Mouse (Mus musculus) heart, postnatal 0 days (tissue): ENCODE measurements around the gene Ttll10. TPM values are rescaled to one million over a fixed set of nuclear protein-coding genes. Genes with fewer than 3 reads are reported as not detected.

Source experiments
- ATAC-seq: fragments of 200-750 bp; cut with Nextera tagmentation; 2 replicates; pipeline ENCODE4 v1.8.0; 2017; ENCODE audit warnings: low read depth, moderate number of reproducible peaks, moderate library complexity; ENCODE audit not compliant: insufficient read depth
- DNase-seq: peaks from one replicate; pipeline ENCODE4 v3.0.0-alpha.2; 2016; ENCODE audit warnings: low spot score
- H3K27ac ChIP-seq: fragments of 300-500 bp; sonication (generic); 2 replicates; pipeline ENCODE4 v1.5.1; 2014; ENCODE audit warnings: low read depth, mild to moderate bottlenecking
- H3K27me3 ChIP-seq: fragments of 300-500 bp; sonication (generic); 2 replicates; pipeline ENCODE4 v1.6.1; 2014; ENCODE audit warnings: low read length, mixed read lengths; ENCODE audit not compliant: control insufficient read depth, insufficient read depth
- H3K36me3 ChIP-seq: fragments of 300-500 bp; sonication (generic); replicated peaks from 2 replicates; pipeline ENCODE4 v1.6.1; 2014; ENCODE audit warnings: low read length, mixed read lengths; ENCODE audit not compliant: control insufficient read depth, insufficient read depth
- H3K4me1 ChIP-seq: fragments of 300-500 bp; sonication (generic); 2 replicates; pipeline ENCODE4 v1.6.1; 2014; ENCODE audit warnings: antibody characterized with exemption; ENCODE audit not compliant: control insufficient read depth, insufficient read depth
- H3K4me2 ChIP-seq: fragments of 300-500 bp; sonication (generic); 2 replicates; pipeline ENCODE4 v1.6.1; 2014; ENCODE audit warnings: low read depth, mild to moderate bottlenecking, low read length, moderate library complexity
- H3K4me3 ChIP-seq: fragments of 300-500 bp; sonication (generic); 2 replicates; pipeline ENCODE4 v1.5.1; 2014; ENCODE audit warnings: low read depth, low read length
- H3K9ac ChIP-seq: fragments of 300-500 bp; sonication (generic); replicated peaks from 2 replicates; pipeline ENCODE4 v1.6.1; 2014; ENCODE audit warnings: low read depth, low read length, mixed read lengths
- H3K9me3 ChIP-seq: fragments of 300-500 bp; sonication (generic); replicated peaks from 2 replicates; pipeline ENCODE4 v1.6.1; 2016; ENCODE audit warnings: low read length; ENCODE audit not compliant: control insufficient read depth
- CTCF ChIP-seq: IDR thresholded peaks from 2 replicates; pipeline ENCODE4 v1.5.1; 2016; ENCODE audit warnings: antibody characterized with exemption, control low read depth, low read depth
- EP300 ChIP-seq: IDR thresholded peaks from 2 replicates; pipeline ENCODE4 v1.6.1; 2016; ENCODE audit warnings: antibody characterized with exemption, low read depth
- WGBS: fragments of 180-500 bp; shearing (Covaris S2); extraction: QIAGEN DNeasy Blood & Tissue Kit; methylation state at CpG from one replicate; pipeline ENCODE4 v1.1.7; 2014; 5-methylcytosine and 5-hydroxymethylcytosine counted together
- polyA plus RNA-seq: library from polyadenylated mRNA; unstranded; fragments of >200 nt; fragmentation: Nextera tagmentation; extraction: Ambion mirVana; gene quantifications from 2 replicates; pipeline ENCODE4 v1.2.1, GENCODE M21; 2015
- total RNA-seq: library from RNA; depleted of rRNA; stranded (reverse); fragments of >200 nt; gene quantifications from 2 replicates; pipeline ENCODE4 v1.2.3, GENCODE M21; 2014; ENCODE audit warnings: low replicate concordance

Ttll10 gene
- total and polyA plus RNA-seq, 2 experiments from 2014 or later, result not detected

DNA sequence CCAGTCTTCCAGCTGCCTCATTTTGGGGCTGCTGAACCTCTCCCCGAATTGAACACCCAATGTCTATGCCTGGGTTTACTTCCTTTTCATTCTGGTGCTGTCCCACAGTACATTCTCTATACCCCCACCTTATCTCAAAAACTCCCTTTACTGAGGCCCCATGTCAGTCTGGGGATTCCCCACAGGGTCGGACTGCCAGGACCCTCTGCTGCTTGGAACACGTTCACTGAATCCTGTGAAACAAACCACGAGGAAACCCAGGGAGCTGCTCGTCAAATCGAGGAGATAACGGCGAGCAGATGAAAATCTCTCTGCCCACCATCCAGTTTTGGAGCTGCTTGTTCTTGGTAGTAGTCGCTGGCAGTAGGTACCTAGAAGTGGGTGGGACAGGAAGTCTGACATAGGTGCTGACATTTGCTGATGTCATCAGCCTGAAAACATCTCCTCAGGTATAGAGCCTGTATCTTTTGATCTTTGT lies 37.2 kb downstream of the Ttll10 start:
- H3K4me1 ChIP-seq, result peaks cover 10% of the 10 kb centered on the region; the same call in 1 of the 2 replicates
- H3K9ac ChIP-seq, result no peak overlapping the region
- no peak overlapping the region for H3K4me2 ChIP-seq
- H3K36me3 ChIP-seq, result no peaks in the 10 kb centered on the region
- DNase-seq (no peak), ATAC-seq (no peak)
- WGBS, result 29% methylated on average over 9 of the region's 9 CpGs
- H3K4me3 ChIP-seq, result no peak overlapping the region
- H3K27ac ChIP-seq, result no peak overlapping the region
- no peak for TF ChIP-seq EP300
- TF ChIP-seq CTCF, result no peak
- H3K9me3 ChIP-seq, result no peaks in the 10 kb centered on the region
- H3K27me3 ChIP-seq, result no peaks in the 10 kb centered on the region

DNA sequence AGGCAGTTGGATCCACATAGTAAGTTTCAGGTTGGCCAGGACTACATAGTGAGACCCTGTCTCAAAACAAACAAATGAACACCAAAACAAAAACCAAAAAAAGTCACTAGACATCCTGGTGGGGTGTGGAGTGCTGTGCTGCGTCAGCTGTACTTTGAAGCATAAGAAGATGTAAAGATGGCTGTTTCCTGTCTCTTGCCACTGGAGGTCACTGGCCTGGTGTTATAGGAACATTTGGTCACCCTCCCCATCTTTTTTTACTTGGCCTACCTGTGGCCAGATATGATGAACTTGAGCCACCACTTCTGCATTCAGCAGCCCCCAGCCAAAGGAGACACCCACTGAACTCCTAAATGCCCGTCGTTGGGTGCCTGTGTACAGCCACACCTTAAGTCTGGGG lies 37.8 kb downstream of the Ttll10 start:
- Histone ChIP-seq H3K9me3 (no peaks in the 10 kb centered on the region), H3K36me3 (0 out of 2 replicates have a peak, but pooled peaks cover under 1% of the 10 kb centered on the region), H3K27ac (no peak overlapping the region), H3K9ac (no peak overlapping the region), H3K27me3 (no peaks in the 10 kb centered on the region), H3K4me3 (no peak overlapping the region), H3K4me1 (peaks cover 9% of the 10 kb centered on the region; the same call in 1 of the 2 replicates), H3K4me2 (no peak overlapping the region)
- no peak for TF ChIP-seq EP300
- no peak for TF ChIP-seq CTCF
- no peak for ATAC-seq
- DNase-seq, result no peak
- WGBS, result 58% methylated on average over 3 of the region's 3 CpGs

DNA sequence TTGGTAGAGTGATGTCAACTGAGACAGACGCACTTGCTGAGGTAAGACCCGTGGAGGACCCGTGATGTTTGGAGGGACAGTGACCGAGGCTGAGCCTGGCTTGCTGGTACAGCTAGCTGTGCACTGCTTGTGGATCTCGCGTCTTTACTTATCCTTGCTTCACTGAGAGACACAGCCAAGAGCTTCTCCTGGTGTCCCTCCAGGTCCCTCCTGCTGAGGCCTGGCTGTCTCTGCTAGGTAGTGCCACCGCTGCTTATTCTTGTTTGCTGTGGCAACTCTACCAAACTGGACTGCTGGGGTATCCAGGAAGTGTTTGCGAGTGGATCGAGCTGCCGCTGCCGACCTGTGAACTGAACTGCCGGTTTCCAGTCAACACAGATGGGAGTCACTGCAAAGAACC lies 39.4 kb downstream of the Ttll10 start:
- DNase-seq, result no peak
- no peak overlapping the region for H3K27ac ChIP-seq
- WGBS, result 86% methylated on average over 12 of the region's 12 CpGs
- H3K27me3 ChIP-seq, result no peaks in the 10 kb centered on the region
- no peak for ATAC-seq
- no peak overlapping the region for H3K4me3 ChIP-seq
- no peaks in the 10 kb centered on the region for H3K9me3 ChIP-seq
- TF ChIP-seq CTCF (no peak), EP300 (no peak)
- H3K4me1 ChIP-seq, result no peaks in the 10 kb centered on the region
- no peak overlapping the region for H3K4me2 ChIP-seq
- no peak overlapping the region for H3K9ac ChIP-seq
- peaks cover 7% of the 10 kb centered on the region; the same call in 1 of the 2 replicates for H3K36me3 ChIP-seq

DNA sequence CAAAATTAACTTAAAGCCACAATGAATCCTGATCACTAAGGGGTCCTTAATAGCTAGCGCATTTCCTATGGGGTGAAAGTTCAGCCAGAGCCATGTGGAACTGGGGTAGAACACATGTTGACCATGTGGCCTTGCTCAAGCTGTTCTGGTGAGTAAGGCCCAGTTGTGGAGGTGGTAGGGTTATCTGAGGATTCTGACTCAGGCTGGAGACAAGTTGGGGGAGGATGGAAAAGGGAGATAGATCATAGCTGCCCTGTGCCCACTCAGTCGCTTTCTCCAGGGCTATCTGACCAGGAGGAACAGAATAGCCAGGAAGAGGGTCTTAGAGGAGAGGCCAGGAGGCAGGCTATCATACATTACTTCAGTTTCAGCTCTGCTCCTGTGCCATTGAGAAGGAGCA lies 44.8 kb downstream of the Ttll10 start:
- Histone ChIP-seq H3K27me3 (no peaks in the 10 kb centered on the region), H3K4me2 (no peak overlapping the region), H3K36me3 (peaks cover 32% of the 10 kb centered on the region), H3K4me1 (no peaks in the 10 kb centered on the region), H3K9ac (no peak overlapping the region), H3K4me3 (no peak overlapping the region), H3K27ac (no peak overlapping the region), H3K9me3 (no peaks in the 10 kb centered on the region)
- WGBS, result 73% methylated on average over 2 of the region's 2 CpGs
- ATAC-seq (no peak), DNase-seq (no peak)
- TF ChIP-seq CTCF (no peak), EP300 (no peak)

DNA sequence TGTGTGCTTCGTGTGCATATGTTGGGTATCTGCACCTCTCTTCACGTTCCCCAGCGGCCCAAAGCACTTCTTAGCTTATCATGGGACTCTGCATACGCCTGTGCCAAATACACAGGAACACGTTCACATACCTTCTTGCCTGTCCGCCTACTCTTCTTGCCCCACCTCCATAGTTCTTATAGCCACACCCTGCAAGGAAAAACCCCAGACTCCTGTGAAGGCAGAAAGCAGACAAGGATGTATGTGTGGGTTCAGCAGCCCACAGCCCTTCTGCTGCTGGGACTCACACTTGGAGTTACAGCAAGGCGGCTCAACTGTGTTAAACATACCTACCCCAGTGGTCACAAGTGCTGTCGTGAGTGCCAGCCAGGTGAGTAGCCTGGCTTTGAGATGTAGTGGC lies 45.6 kb downstream of the Ttll10 start, which contains the start of gene Tnfrsf4:
Gene Tnfrsf4, plus strand, starts transcription at position 207 of the 400 bp plus-strand sequence.
- Histone ChIP-seq H3K9me3 (no peaks in the 10 kb centered on the region), H3K27me3 (no peaks in the 10 kb centered on the region), H3K9ac (no peak within 1 kb of the TSS), H3K36me3 (peaks cover 40% of the 10 kb centered on the region), H3K4me3 (no peak within 1 kb of the TSS), H3K4me2 (no peak within 1 kb of the TSS), H3K27ac (no peak within 1 kb of the TSS), H3K4me1 (no peaks in the 10 kb centered on the region)
- ATAC-seq, result no peak
- 67% methylated on average over 8 of the region's 8 CpGs for WGBS
- DNase-seq, result no peak
- no peak for TF ChIP-seq CTCF
- TF ChIP-seq EP300, result no peak

DNA sequence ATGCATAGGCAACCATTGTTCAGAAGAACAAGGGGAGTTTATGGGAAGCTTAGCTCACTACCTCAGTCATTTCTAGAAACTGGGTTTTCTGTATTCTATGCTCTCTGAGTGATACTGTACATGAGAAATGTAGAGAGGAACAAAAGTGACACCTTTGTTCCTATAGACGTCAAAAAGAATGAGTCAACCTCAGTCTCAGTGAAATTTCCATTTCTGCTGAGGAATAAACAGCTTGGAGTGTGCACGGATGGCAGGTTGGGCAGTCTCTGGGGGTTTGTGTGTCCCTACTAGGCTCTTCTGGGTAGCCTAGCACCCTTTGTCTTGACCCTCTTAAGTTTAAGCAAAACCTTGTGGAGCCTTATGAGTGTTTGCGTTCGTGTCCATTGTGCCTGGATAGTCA lies 50.8 kb downstream of the Ttll10 start:
- ATAC-seq (no peak), DNase-seq (no peak)
- Histone ChIP-seq H3K4me2 (no peak overlapping the region), H3K4me1 (no peaks in the 10 kb centered on the region), H3K9ac (no peak overlapping the region), H3K36me3 (peaks cover 75% of the 10 kb centered on the region), H3K27me3 (no peaks in the 10 kb centered on the region), H3K9me3 (no peaks in the 10 kb centered on the region), H3K27ac (no peak overlapping the region), H3K4me3 (no peak overlapping the region)
- 96% methylated on average over 4 of the region's 4 CpGs for WGBS
- TF ChIP-seq CTCF (no peak), EP300 (no peak)
